Comparison of ENCODE assay signal across 22 mouse cellular contexts in genomic region chr7:90696181-90696950, GRCm38 (mm10).
A peak's percentile ranks its signal among the peaks of the same experiment; 100 is the strongest.
DNase-seq lines count a peak whose midpoint lies in the region; ATAC-seq lines count a peak whose summit lies in the region.
"Had no signal": no experiment of that assay in that cellular context is flagged by ENCODE, and none has a peak within 500 bp of the region (broad histone marks: within the 10 kb centered on the region; RNA-seq: fewer than 3 reads in every experiment).

No protein-coding gene starts in this region.

- no peak for ATAC-seq in forebrain, embryonic 14.5 days
- ATAC-seq in forebrain, embryonic 12.5 days (ENCODE audit: low FRiP score) = no peak
- peak; percentile 61; the same call in 1 of the 2 replicates for ATAC-seq in kidney, embryonic 16.5 days (ENCODE audit: low FRiP score, low TSS enrichment)
- ATAC-seq in midbrain, embryonic 11.5 days (ENCODE audit: low FRiP score) = no peak
- ATAC-seq in midbrain, embryonic 13.5 days = no peak
- ATAC-seq: hindbrain, embryonic 16.5 days had no signal

- H3K36me3 ChIP-seq in forebrain, embryonic 14.5 days (ENCODE audit: control insufficient read depth, insufficient read depth, low read length) = no peaks in the 10 kb centered on the region
- H3K36me3 ChIP-seq in forebrain, embryonic 12.5 days (replicated peaks) = no peaks in the 10 kb centered on the region
- H3K36me3 ChIP-seq in kidney, embryonic 16.5 days (ENCODE audit: insufficient read depth, low read length) = no peaks in the 10 kb centered on the region
- H3K36me3 ChIP-seq in midbrain, embryonic 11.5 days (ENCODE audit: control insufficient read depth, insufficient read depth, low read length) = no peaks in the 10 kb centered on the region
- no peaks in the 10 kb centered on the region for H3K36me3 ChIP-seq in midbrain, embryonic 13.5 days
- H3K36me3 ChIP-seq: embryonic facial prominence, embryonic 15.5 days; forebrain, embryonic 10.5 days; heart, embryonic 13.5 days; hindbrain, embryonic 12.5 days had no signal

- intact Hi-C loops in gastrocnemius, postnatal 36 days (cut with DNase I) = no loop called here

- no peaks in the 10 kb centered on the region; the same call in 1 of the 2 replicates for H3K4me1 ChIP-seq in forebrain, embryonic 14.5 days (ENCODE audit: control insufficient read depth, insufficient read depth, low read length)
- no peaks in the 10 kb centered on the region for H3K4me1 ChIP-seq in forebrain, embryonic 12.5 days
- no peaks in the 10 kb centered on the region for H3K4me1 ChIP-seq in kidney, embryonic 16.5 days (ENCODE audit: insufficient read depth, low read length)
- no peaks in the 10 kb centered on the region for H3K4me1 ChIP-seq in midbrain, embryonic 11.5 days (ENCODE audit: control insufficient read depth, insufficient read depth, low read length)
- H3K4me1 ChIP-seq in midbrain, embryonic 13.5 days (replicated peaks) = no peaks in the 10 kb centered on the region
- H3K4me1 ChIP-seq: embryonic facial prominence, embryonic 15.5 days; heart, embryonic 13.5 days; hindbrain, embryonic 12.5 days had no signal

- H3K4me2 ChIP-seq in forebrain, embryonic 14.5 days (ENCODE audit: low read length) = no peak overlapping the region
- H3K4me2 ChIP-seq in forebrain, embryonic 12.5 days = no peak overlapping the region
- H3K4me2 ChIP-seq in kidney, embryonic 16.5 days (replicated peaks; ENCODE audit: low read depth, low read length) = no peak overlapping the region
- H3K4me2 ChIP-seq in midbrain, embryonic 11.5 days = no peak overlapping the region
- no peak overlapping the region for H3K4me2 ChIP-seq in midbrain, embryonic 13.5 days (replicated peaks)
- H3K4me2 ChIP-seq: embryonic facial prominence, embryonic 15.5 days; heart, embryonic 13.5 days; hindbrain, embryonic 12.5 days had no signal

- 33% methylated on average over 7 of the region's 7 CpGs for WGBS in forebrain, embryonic 14.5 days
- WGBS in forebrain, embryonic 12.5 days = 44% methylated on average over 7 of the region's 7 CpGs
- 45% methylated on average over 7 of the region's 7 CpGs for WGBS in kidney, embryonic 16.5 days
- 42% methylated on average over 7 of the region's 7 CpGs for WGBS in midbrain, embryonic 11.5 days
- 40% methylated on average over 7 of the region's 7 CpGs for WGBS in midbrain, embryonic 13.5 days

- H3K9ac ChIP-seq in forebrain, embryonic 14.5 days (ENCODE audit: low read length) = no peak overlapping the region
- H3K9ac ChIP-seq in forebrain, embryonic 12.5 days = no peak overlapping the region
- no peak overlapping the region for H3K9ac ChIP-seq in kidney, embryonic 16.5 days (replicated peaks; ENCODE audit: low read length)
- no peak overlapping the region for H3K9ac ChIP-seq in midbrain, embryonic 11.5 days (ENCODE audit: low read length)
- H3K9ac ChIP-seq in midbrain, embryonic 13.5 days (replicated peaks) = no peak overlapping the region
- H3K9ac ChIP-seq: embryonic facial prominence, embryonic 15.5 days; heart, embryonic 13.5 days; hindbrain, embryonic 12.5 days had no signal

- DNase-seq in forebrain, embryonic 14.5 days (ENCODE audit: low spot score) = peak; percentile 20
- DNase-seq in kidney, postnatal 14 days = no peak
- DNase-seq in midbrain, embryonic 11.5 days (ENCODE audit: low spot score, missing footprints) = peak; percentile 44
- no peak for DNase-seq in gastrocnemius, postnatal 36 days
- DNase-seq: adrenal gland, adult 8-10 months; adrenal gland, postnatal 36 days; cerebellum, adult 11-12 months; cerebellum, adult 9-10 months; embryo, embryonic 11 days; gastrocnemius, adult 2 months; gastrocnemius, postnatal 25 days; heart, adult 11 months; heart, postnatal 36 days had no signal

- H3K4me3 ChIP-seq in forebrain, embryonic 14.5 days (ENCODE audit: low read depth, low read length) = no peak overlapping the region
- H3K4me3 ChIP-seq in forebrain, embryonic 12.5 days (replicated peaks) = no peak overlapping the region
- H3K4me3 ChIP-seq in kidney, embryonic 16.5 days (ENCODE audit: low read length) = no peak overlapping the region
- H3K4me3 ChIP-seq in midbrain, embryonic 11.5 days (ENCODE audit: low read depth, low read length) = no peak overlapping the region
- H3K4me3 ChIP-seq in midbrain, embryonic 13.5 days (replicated peaks) = no peak overlapping the region
- H3K4me3 ChIP-seq: embryonic facial prominence, embryonic 15.5 days; erythroblast, embryonic 14.5 days; forebrain, embryonic 10.5 days; gastrocnemius, adult 2 months; heart, embryonic 13.5 days; hindbrain, embryonic 12.5 days had no signal

- H3K9me3 ChIP-seq in forebrain, embryonic 14.5 days (replicated peaks; ENCODE audit: control insufficient read depth, low read length) = no peaks in the 10 kb centered on the region
- H3K9me3 ChIP-seq in forebrain, embryonic 12.5 days = no peaks in the 10 kb centered on the region
- H3K9me3 ChIP-seq in kidney, embryonic 16.5 days (ENCODE audit: low read length) = no peaks in the 10 kb centered on the region
- H3K9me3 ChIP-seq in midbrain, embryonic 11.5 days (ENCODE audit: control insufficient read depth, low read length) = no peaks in the 10 kb centered on the region
- H3K9me3 ChIP-seq in midbrain, embryonic 13.5 days = no peaks in the 10 kb centered on the region
- H3K9me3 ChIP-seq: embryonic facial prominence, embryonic 15.5 days; forebrain, embryonic 10.5 days; heart, embryonic 13.5 days; hindbrain, embryonic 12.5 days had no signal

- no peak overlapping the region for H3K27ac ChIP-seq in forebrain, embryonic 14.5 days (ENCODE audit: low read depth, low read length)
- H3K27ac ChIP-seq in forebrain, embryonic 12.5 days = no peak overlapping the region
- 0 out of 2 replicates have a peak overlapping the region, but pooled peaks have one; percentile 17 for H3K27ac ChIP-seq in kidney, embryonic 16.5 days (ENCODE audit: low read length)
- no peak overlapping the region for H3K27ac ChIP-seq in midbrain, embryonic 11.5 days (ENCODE audit: low read depth, low read length)
- H3K27ac ChIP-seq in midbrain, embryonic 13.5 days = no peak overlapping the region
- H3K27ac ChIP-seq: embryonic facial prominence, embryonic 15.5 days; forebrain, embryonic 10.5 days; gastrocnemius, adult 2 months; heart, embryonic 13.5 days; hindbrain, embryonic 12.5 days had no signal

- no peaks in the 10 kb centered on the region for H3K27me3 ChIP-seq in forebrain, embryonic 14.5 days (replicated peaks; ENCODE audit: control insufficient read depth, insufficient read depth, low read length)
- no peaks in the 10 kb centered on the region for H3K27me3 ChIP-seq in forebrain, embryonic 12.5 days
- H3K27me3 ChIP-seq in kidney, embryonic 16.5 days (ENCODE audit: insufficient read depth, low read length) = no peaks in the 10 kb centered on the region
- no peaks in the 10 kb centered on the region for H3K27me3 ChIP-seq in midbrain, embryonic 11.5 days (ENCODE audit: control insufficient read depth, insufficient read depth, low read length)
- no peaks in the 10 kb centered on the region for H3K27me3 ChIP-seq in midbrain, embryonic 13.5 days
- H3K27me3 ChIP-seq: embryonic facial prominence, embryonic 15.5 days; heart, embryonic 13.5 days; hindbrain, embryonic 12.5 days had no signal

Comparison
In these comparisons a context has a peak if more than half of its experiments do, and no peak if none do; other contexts are left out.
1. DNase-seq: peak in forebrain, embryonic 14.5 days (single experiment) and midbrain, embryonic 11.5 days (single experiment); none in kidney, postnatal 14 days (single experiment) and gastrocnemius, postnatal 36 days (0 of 2).